Mouse (Mus musculus) limb, embryonic 15.5 days (tissue): ENCODE results near the gene Med16. TPM values are rescaled to one million over a fixed set of nuclear protein-coding genes. Genes with fewer than 3 reads are reported as not detected.
A peak's percentile ranks its signal among the peaks of the same experiment; 100 is the strongest.

ENCODE experiments used
- ATAC-seq: fragments of 200-750 bp; cut with Nextera tagmentation; 2 replicates; pipeline ENCODE4 v1.8.0; 2017; ENCODE audit warnings: low read depth, moderate TSS enrichment; ENCODE audit not compliant: insufficient number of reproducible peaks, low FRiP score, low TSS enrichment
- H3K27ac ChIP-seq: fragments of 300-500 bp; sonication (generic); 2 replicates; pipeline ENCODE4 v1.5.1; 2015; ENCODE audit warnings: moderate library complexity, mild to moderate bottlenecking, inconsistent platforms
- H3K27me3 ChIP-seq: fragments of 300-500 bp; sonication (generic); 2 replicates; pipeline ENCODE4 v1.6.1; 2015; ENCODE audit warnings: inconsistent platforms
- H3K36me3 ChIP-seq: fragments of 300-500 bp; sonication (generic); 2 replicates; pipeline ENCODE4 v1.6.1; 2015; ENCODE audit warnings: inconsistent platforms
- H3K4me1 ChIP-seq: fragments of 300-500 bp; sonication (generic); 2 replicates; pipeline ENCODE4 v1.6.1; 2015; ENCODE audit warnings: inconsistent platforms
- H3K4me2 ChIP-seq: fragments of 300-500 bp; sonication (generic); 2 replicates; pipeline ENCODE4 v1.6.1; 2015; ENCODE audit warnings: mild to moderate bottlenecking, inconsistent platforms
- H3K4me3 ChIP-seq: fragments of 300-500 bp; sonication (generic); 2 replicates; pipeline ENCODE4 v1.5.1; 2015; ENCODE audit warnings: mild to moderate bottlenecking, inconsistent platforms
- H3K9ac ChIP-seq: fragments of 300-500 bp; sonication (generic); 2 replicates; pipeline ENCODE4 v1.6.1; 2015; ENCODE audit warnings: inconsistent platforms
- H3K9me3 ChIP-seq: fragments of 300-500 bp; sonication (generic); 2 replicates; pipeline ENCODE4 v1.6.1; 2016; ENCODE audit warnings: inconsistent platforms
- WGBS: fragments of 180-500 bp; shearing (Covaris S2); methylation state at CpG from one replicate; pipeline ENCODE4 v1.1.7; 2015; 5-methylcytosine and 5-hydroxymethylcytosine counted together
- polyA plus RNA-seq: library from polyadenylated mRNA; unstranded; fragments of >200 nt; fragmentation: Nextera tagmentation; extraction: Ambion mirVana; gene quantifications from 2 replicates; pipeline ENCODE4 v1.2.1, GENCODE M21; 2015

The Med16 gene
- polyA plus RNA-seq: 35.4 and 37.7 TPM in 2 replicates

DNA sequence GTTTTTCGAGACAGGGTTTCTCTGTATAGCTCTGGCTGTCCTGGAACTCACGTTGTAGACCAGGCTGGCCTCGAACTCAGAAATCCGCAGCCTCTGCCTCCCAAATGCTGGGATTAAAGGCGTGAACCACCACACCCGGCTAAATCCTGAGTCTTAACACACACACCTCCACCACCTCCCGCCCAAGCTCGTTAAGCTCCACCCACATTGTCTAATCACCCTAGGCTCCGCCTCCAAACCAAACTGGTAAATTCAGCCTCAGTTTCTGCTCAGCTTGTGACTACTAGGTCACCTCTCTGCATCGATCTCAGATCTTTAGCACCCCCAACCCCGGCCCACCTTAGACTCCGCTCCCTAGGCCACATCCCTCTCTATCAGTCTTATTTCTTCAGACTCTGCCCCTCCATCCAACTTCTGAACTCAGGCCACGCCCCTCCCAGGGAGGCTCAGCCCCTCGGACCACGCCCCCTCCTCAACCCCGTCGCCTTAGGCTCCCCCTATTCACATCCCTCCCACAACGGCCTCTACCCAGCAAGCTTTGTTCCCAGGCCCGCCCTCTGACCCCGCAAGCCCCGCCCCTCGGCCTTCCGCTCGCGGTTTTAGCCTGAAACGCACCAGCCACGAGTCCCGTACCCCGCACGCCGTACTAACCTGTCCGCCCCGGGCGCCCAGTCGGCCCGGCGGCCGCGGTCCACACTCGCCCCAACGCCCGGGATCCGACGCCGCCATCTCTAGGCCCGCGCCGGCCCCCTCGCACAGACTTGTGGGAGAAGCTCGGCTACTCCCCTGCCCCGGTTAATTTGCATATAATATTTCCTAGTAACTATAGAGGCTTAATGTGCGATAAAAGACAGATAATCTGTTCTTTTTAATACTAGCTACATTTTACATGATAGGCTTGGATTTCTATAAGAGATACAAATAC lies at the start of gene Med16:
Med16 (minus strand) TSS at position 757 of the 925 bp plus-strand sequence.
- H3K4me1 ChIP-seq: peaks cover 11% of the 10 kb centered on the region
- peak within 1 kb of the TSS; percentile 79 for H3K4me3 ChIP-seq
- H3K27ac ChIP-seq: peak within 1 kb of the TSS; percentile 99
- peak within 1 kb of the TSS; percentile 57 for H3K4me2 ChIP-seq
- ATAC-seq: peak; percentile 95
- H3K9ac ChIP-seq: peak within 1 kb of the TSS; percentile 85
- H3K36me3 ChIP-seq: peaks cover 64% of the 10 kb centered on the region
- no peaks in the 10 kb centered on the region for H3K27me3 ChIP-seq
- no peaks in the 10 kb centered on the region for H3K9me3 ChIP-seq
- WGBS: 2% methylated on average over 52 of the region's 52 CpGs

DNA sequence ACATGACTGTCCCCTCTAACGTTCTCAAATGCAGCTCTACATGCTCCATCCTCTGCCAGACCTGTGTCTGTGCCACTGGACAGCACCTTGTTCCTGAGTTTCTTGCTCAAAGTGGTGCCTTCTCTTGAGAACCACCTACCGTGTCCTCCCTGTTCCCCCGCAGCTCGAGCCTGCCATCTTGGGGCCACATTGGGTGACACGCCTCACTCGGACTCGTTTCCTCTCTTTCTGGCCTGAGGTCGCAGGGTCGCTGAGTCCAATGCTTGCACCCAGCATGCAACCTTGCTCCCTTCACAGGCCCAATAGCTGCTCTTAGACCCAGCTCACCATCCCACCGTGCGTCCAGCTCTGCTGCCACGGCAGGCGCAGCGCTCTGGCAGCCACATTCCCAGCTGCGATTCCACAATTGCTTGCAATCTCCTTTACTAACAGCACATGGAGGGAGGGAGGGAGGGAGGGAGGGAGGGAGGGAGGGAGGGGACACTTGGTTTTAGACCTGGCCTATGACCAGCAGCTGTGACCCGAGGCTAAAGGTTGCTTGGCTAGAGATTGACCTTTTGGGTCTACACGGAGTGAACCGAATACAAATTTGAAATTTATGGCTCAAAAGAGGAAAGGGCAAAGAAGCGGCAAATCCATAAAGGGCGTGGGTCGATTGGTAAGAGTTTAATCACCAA lies 49.6 kb upstream of the Med16 start:
- Histone ChIP-seq H3K4me2 (peak overlapping the region; percentile 31; the same call in 1 of the 2 replicates), H3K4me3 (no peak overlapping the region), H3K27ac (no peak overlapping the region), H3K9me3 (no peaks in the 10 kb centered on the region), H3K4me1 (peaks cover 22% of the 10 kb centered on the region), H3K9ac (no peak overlapping the region), H3K27me3 (no peaks in the 10 kb centered on the region), H3K36me3 (peaks cover 22% of the 10 kb centered on the region)
- ATAC-seq: no peak
- WGBS: 11% methylated on average over 21 of the region's 21 CpGs

DNA sequence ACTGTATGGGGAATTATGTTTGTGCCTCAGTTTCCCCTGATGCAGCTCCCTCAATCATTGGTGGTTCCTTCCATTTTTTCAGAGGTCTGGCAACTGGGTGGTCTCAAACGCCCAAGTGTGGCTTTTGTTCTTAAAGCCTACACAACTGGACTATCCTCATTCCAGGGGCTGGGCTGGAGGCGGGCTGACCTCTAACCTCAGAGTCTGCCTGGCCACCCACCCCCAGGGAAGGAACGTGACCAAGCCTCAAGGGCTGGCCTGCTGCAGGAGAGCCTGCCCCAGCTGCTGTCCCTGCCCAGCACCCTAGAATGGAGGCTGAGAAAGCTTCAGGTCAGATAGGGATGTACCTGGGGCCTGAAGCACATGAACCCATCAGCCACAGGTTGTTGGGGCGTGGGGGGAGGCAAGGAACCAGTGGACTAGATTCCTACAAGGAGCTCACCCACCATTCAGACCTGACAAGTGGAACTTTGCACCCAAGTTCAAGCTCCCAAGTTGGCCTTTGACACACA lies 48.0 kb upstream of the Med16 start:
- 0 out of 2 replicates have a peak overlapping the region, but pooled peaks have one; percentile 7 for H3K9ac ChIP-seq
- no peak for ATAC-seq
- H3K36me3 ChIP-seq: peaks cover 22% of the 10 kb centered on the region

DNA sequence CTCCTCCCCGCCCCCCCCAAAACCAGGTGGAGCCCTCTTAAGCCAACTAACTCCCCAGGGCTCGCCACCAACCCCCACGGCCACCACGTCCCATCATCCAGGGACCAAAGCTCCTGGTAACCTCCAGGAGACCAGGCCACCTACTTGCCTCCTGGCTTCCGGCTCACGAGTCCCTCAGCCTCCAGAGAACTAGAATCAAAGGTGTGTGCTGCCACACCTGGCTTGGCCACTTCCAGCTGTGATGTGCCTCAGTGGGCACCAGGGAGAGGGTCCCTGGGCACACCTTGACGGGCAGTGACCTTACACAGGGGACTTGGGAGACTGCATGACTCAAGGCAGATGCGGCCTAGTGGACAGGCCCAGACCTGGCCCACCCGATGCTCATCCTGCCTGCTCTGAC lies 47.0 kb upstream of the Med16 start:
- no peak for ATAC-seq
- 57% methylated on average over 9 of the region's 9 CpGs for WGBS
- Histone ChIP-seq H3K36me3 (peaks cover 26% of the 10 kb centered on the region), H3K9me3 (no peaks in the 10 kb centered on the region), H3K4me1 (peaks cover 13% of the 10 kb centered on the region), H3K27ac (no peak overlapping the region), H3K9ac (no peak overlapping the region), H3K27me3 (no peaks in the 10 kb centered on the region), H3K4me2 (no peak overlapping the region), H3K4me3 (no peak overlapping the region)

More for the DNA sequence above, 48.0 kb upstream of the Med16 start:
- H3K4me2 ChIP-seq: no peak overlapping the region
- H3K9me3 ChIP-seq: no peaks in the 10 kb centered on the region
- no peaks in the 10 kb centered on the region for H3K27me3 ChIP-seq
- peaks cover 22% of the 10 kb centered on the region for H3K4me1 ChIP-seq
- H3K27ac ChIP-seq: no peak overlapping the region
- WGBS: 40% methylated on average over 4 of the region's 4 CpGs
- H3K4me3 ChIP-seq: no peak overlapping the region

DNA sequence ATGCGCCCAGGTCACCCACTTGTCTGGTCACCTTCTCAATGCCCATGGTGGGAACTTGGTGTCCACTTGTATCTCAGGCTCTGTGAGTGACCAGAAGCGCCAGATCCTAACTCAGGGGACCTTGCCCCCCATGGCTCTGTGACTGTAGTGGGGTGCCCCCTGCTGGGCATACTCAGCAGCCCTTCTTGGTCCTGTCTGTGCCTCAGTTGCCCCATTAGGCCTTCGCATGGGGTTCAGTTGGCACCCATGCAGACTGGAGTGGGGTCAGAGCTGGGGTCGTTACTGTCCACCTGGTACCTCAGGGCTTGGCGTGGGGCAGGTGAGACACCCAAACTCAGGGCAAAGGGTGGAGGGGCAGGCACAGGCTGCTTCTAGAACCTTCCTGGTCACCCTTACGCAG lies 45.2 kb upstream of the Med16 start:
- 78% methylated on average over 6 of the region's 6 CpGs for WGBS
- H3K9ac ChIP-seq: no peak overlapping the region
- no peak overlapping the region for H3K4me3 ChIP-seq
- peaks cover 43% of the 10 kb centered on the region for H3K36me3 ChIP-seq
- no peak overlapping the region for H3K4me2 ChIP-seq
- ATAC-seq: no peak
- H3K4me1 ChIP-seq: peaks cover 9% of the 10 kb centered on the region; the same call in 1 of the 2 replicates
- H3K9me3 ChIP-seq: no peaks in the 10 kb centered on the region
- no peaks in the 10 kb centered on the region for H3K27me3 ChIP-seq
- H3K27ac ChIP-seq: no peak overlapping the region

DNA sequence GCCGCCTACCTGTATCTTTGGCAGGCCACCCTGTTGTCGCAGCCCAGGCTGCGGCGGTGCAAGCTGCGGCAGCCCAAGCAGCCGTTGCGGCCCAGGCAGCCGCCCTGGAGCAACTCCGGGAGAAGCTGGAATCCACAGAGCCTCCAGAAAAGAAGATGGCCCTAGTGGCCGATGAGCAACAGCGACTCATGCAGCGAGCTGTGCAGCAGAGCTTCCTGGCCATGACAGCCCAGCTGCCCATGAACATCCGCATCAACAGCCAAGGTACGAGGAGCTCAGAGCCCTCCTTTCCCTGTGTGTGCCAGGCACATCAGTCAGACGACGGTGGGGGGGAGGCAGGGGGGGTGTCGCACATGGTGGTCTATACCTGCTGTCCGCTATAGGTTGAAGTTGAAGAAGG lies 41.9 kb upstream of the Med16 start:
- H3K27me3 ChIP-seq: no peaks in the 10 kb centered on the region
- 82% methylated on average over 18 of the region's 18 CpGs for WGBS

DNA sequence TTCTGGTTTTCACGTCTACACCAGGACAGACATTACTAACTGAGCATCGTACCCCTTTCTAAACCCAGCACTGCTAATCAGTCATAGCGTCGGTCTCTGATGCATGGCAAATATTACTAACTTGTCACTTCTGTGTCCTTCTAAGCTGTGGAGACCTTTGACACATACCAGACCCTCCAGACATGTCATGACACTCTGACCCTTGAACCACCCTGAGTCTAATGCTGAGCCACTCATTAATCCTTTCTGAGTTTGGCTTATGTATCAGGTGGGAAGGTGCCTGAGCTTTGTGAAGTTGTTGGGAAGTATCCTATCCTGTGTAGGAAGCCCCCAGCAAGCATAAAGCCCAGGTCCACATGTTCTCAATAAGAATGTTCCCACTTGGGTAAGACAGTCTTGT lies 41.1 kb upstream of the Med16 start:
- peaks cover 27% of the 10 kb centered on the region for H3K4me1 ChIP-seq
- no peak for ATAC-seq
- no peaks in the 10 kb centered on the region for H3K9me3 ChIP-seq
- peaks cover 50% of the 10 kb centered on the region for H3K36me3 ChIP-seq
- WGBS: 81% methylated on average over 4 of the region's 4 CpGs
- no peaks in the 10 kb centered on the region for H3K27me3 ChIP-seq
- H3K4me2 ChIP-seq: no peak overlapping the region
- H3K27ac ChIP-seq: no peak overlapping the region
- H3K4me3 ChIP-seq: no peak overlapping the region
- no peak overlapping the region for H3K9ac ChIP-seq

More for the DNA sequence above, 41.9 kb upstream of the Med16 start:
- no peaks in the 10 kb centered on the region for H3K9me3 ChIP-seq
- H3K4me3 ChIP-seq: no peak overlapping the region
- H3K27ac ChIP-seq: no peak overlapping the region
- H3K4me1 ChIP-seq: peaks cover 19% of the 10 kb centered on the region
- no peak overlapping the region for H3K9ac ChIP-seq
- no peak overlapping the region for H3K4me2 ChIP-seq
- H3K36me3 ChIP-seq: peaks cover 50% of the 10 kb centered on the region
- no peak for ATAC-seq

DNA sequence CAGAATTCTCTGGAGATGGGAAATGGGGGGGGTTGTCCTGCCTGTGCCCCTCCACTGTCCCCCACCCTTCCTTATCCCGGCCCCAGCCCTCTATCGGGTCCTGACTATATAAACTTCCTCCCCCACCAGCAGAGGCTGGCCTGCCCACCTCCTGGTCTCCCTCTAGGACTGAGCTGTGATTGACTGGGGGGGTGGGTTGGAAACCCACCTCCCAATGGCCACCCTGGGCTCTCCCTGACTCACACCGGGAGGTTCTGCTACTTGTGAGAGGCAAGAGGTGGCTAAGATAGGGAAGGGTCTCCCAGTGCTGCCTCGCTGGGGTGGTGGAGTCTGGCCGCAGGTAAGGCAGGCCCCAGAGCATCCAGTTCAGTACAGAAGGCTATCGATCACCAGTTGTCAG lies 38.8 kb upstream of the Med16 start:
- peaks cover 36% of the 10 kb centered on the region for H3K36me3 ChIP-seq
- H3K4me1 ChIP-seq: peaks cover 47% of the 10 kb centered on the region
- no peaks in the 10 kb centered on the region for H3K27me3 ChIP-seq
- no peak overlapping the region for H3K4me3 ChIP-seq
- no peak overlapping the region for H3K9ac ChIP-seq
- WGBS: 72% methylated on average over 6 of the region's 6 CpGs
- H3K9me3 ChIP-seq: no peaks in the 10 kb centered on the region
- H3K27ac ChIP-seq: no peak overlapping the region
- H3K4me2 ChIP-seq: no peak overlapping the region
- no peak for ATAC-seq

DNA sequence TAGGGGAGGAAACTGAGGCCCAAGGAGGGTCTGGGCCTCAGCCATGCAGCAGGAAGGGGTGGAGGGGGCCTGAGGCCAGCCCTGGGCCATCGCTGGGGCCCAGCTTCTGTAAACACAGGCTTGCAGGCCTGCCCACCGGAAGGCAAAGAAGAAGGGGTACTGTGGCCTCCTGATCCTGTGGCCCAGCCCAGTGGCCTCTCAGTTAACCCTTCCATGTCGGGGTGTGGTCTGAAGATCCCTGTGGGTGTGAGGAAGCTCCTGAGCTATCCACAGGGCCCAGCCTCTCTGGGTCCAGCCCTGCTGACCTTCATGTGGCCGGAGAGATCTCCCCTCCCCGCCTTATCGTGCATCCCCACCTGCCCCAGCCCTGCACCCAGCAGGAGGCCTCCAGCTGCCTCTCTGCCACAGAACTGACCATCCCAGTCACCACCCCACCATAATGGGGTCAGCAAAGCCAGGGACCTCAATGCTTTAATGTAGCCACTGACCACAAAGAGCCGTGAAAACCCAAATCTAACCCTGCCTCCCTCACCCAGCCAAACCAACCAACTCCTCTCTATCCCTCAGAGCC lies 38.1 kb upstream of the Med16 start:
- WGBS: 32% methylated on average over 7 of the region's 7 CpGs
- H3K4me3 ChIP-seq: no peak overlapping the region
- peaks cover 49% of the 10 kb centered on the region for H3K4me1 ChIP-seq
- H3K36me3 ChIP-seq: peaks cover 41% of the 10 kb centered on the region
- H3K9me3 ChIP-seq: no peaks in the 10 kb centered on the region
- H3K27ac ChIP-seq: no peak overlapping the region
- no peak overlapping the region for H3K4me2 ChIP-seq
- H3K9ac ChIP-seq: 0 out of 2 replicates have a peak overlapping the region, but pooled peaks have one; percentile 17
- no peaks in the 10 kb centered on the region for H3K27me3 ChIP-seq
- ATAC-seq: no peak

DNA sequence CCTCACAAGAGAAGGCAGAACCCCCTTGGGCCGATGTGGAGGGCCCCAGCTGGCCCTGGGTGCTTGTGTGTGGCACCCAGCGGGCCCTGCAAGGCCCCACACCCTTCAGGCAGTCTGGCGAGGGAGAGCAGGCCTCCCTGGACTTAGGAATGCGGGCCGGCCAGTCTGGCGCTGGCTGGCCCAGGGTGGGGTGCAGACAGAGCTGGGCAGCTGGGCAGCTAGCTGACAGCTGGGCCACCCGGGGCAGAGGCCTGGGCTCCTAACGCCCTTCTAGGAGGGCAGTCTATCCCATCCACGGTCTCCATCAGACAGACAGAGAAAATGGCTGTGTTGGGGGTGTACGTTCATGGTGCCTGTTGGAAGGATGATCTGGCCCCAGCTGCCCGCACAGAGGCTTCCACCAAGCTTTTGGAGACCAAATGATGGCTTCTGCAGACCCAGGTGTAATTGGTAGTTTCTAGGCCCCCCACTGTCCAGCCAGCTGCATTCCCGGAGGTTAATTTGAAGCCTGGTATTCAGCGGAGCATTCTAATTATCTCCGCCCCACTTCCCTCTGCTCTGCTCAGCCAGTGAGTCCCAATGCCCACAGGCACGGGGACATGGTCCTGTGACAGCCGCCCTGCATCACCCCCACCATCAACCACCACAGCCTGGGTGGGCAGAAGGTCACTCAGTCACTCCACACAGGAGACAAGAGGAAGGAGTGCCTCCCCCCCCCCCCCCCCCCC lies 36.9 kb upstream of the Med16 start:
- H3K36me3 ChIP-seq: peaks cover 40% of the 10 kb centered on the region
- no peaks in the 10 kb centered on the region for H3K27me3 ChIP-seq
- H3K9me3 ChIP-seq: no peaks in the 10 kb centered on the region
- H3K4me1 ChIP-seq: peaks cover 55% of the 10 kb centered on the region
- H3K4me2 ChIP-seq: no peak overlapping the region
- peak overlapping the region; percentile 73 for H3K27ac ChIP-seq
- 0 out of 2 replicates have a peak overlapping the region, but pooled peaks have one; percentile 8 for H3K9ac ChIP-seq
- ATAC-seq: no peak; the same call in 1 of the 2 replicates
- WGBS: 31% methylated on average over 16 of the region's 16 CpGs
- H3K4me3 ChIP-seq: no peak overlapping the region

DNA sequence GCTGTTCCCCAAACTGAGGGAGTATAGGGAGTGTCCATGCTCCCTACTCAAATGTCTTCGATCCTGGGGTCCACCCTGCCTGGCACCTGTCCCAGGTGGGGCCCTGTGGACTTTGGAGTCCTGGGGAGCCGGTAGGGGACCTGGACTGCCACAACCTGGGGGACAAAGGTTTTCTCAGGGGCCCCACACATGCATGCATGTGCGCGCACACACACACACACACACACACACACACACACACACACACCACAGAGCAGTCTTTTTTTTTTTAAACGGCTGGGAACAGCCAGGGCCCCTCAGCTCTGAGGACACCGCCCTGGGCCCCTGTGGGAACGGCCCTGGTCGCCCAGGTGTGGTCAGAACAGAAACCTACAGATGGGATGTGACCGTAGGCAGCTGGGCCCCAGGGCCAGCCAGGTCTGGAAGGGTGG lies 34.8 kb upstream of the Med16 start:
- no peak overlapping the region for H3K9ac ChIP-seq
- H3K9me3 ChIP-seq: no peaks in the 10 kb centered on the region
- H3K27ac ChIP-seq: 0 out of 2 replicates have a peak overlapping the region, but pooled peaks have one; percentile 12
- peaks cover 22% of the 10 kb centered on the region for H3K36me3 ChIP-seq
- no peak overlapping the region for H3K4me2 ChIP-seq
- no peaks in the 10 kb centered on the region for H3K27me3 ChIP-seq
- ATAC-seq: no peak
- peaks cover 69% of the 10 kb centered on the region for H3K4me1 ChIP-seq
- WGBS: 57% methylated on average over 9 of the region's 9 CpGs
- no peak overlapping the region for H3K4me3 ChIP-seq
